Mouse (Mus musculus): Measurements from ENCODE around the gene Itpkb.

GRCm38 (mm10) chr1:180354976-180355730 is 24.9 kb downstream of the Itpkb start:
- TF ChIP-seq EP300 (IDR thresholded peaks at IDR 0.05; ENCODE audit: low read depth) (no peak), CTCF (IDR thresholded peaks at IDR 0.05; ENCODE audit: low read depth) (no peak)
